Mouse (Mus musculus) cortical plate, adult 2 months (tissue): ENCODE data around the gene Sec61a1.

Experiments
- CTCF ChIP-seq: fragments of 200-500 bp; IDR thresholded peaks from 2 replicates; pipeline ENCODE4 v1.5.1; 2011; ENCODE audit warnings: mild to moderate bottlenecking, control low read depth, low read length; ENCODE audit not compliant: insufficient read depth; ENCODE audit errors: extremely low read depth
- POLR2A ChIP-seq: fragments of 200-500 bp; IDR thresholded peaks from 2 replicates; pipeline ENCODE4 v1.6.1; 2011; ENCODE audit warnings: mild to moderate bottlenecking, low read length, control low read depth; ENCODE audit not compliant: insufficient read depth; ENCODE audit errors: extremely low read depth

- TF ChIP-seq CTCF (no peak), POLR2A (no peak)
Measured at GRCm38 (mm10) chr6:88540093-88540755, 21.5 kb upstream of the Sec61a1 start.
